Mouse (Mus musculus): ENCODE measurements around the gene Lcp2. TPM values are rescaled to one million over a fixed set of nuclear protein-coding genes. Genes with fewer than 3 reads are reported as not detected.

Gene Lcp2
- total RNA-seq, 2 experiments from 2014 or later, result 4.1 to 5.1 TPM

Other genes with a start within 250 kb of the Lcp2 start
- under 1 TPM; 0.16 to 0.26 TPM for gene Kcnmb1, start 83.9 kb upstream of the Lcp2 start, total RNA-seq (2021)
- gene Kcnip1, start 53.8 kb upstream of the Lcp2 start, total RNA-seq (2021), result 10 to 100 TPM; 30.6 to 31.3 TPM
- not detected for gene 4930469K13Rik, start 51.6 kb downstream of the Lcp2 start, total RNA-seq (2021)
- not detected for gene Foxi1, start 161.2 kb downstream of the Lcp2 start, total RNA-seq (2021)